Mouse (Mus musculus) neural tube, embryonic 11.5 days (tissue): ENCODE data around the gene Nsmce4a. TPM values are rescaled to one million over a fixed set of nuclear protein-coding genes. Genes with fewer than 3 reads are reported as not detected.
A peak's percentile ranks its signal among the peaks of the same experiment; 100 is the strongest.
"Not testable (repeated sequence)": the region's sequence is repeated elsewhere in the genome, so short reads cannot be mapped to it uniquely, and the experiment has no call there.

Experiments used
- ATAC-seq: fragments of 200-750 bp; cut with Nextera tagmentation; 2 replicates; pipeline ENCODE4 v1.8.0; 2017; ENCODE audit warnings: moderate number of reproducible peaks, mild to moderate bottlenecking, moderate TSS enrichment, moderate library complexity; ENCODE audit not compliant: insufficient read depth, low FRiP score, low TSS enrichment
- DNase-seq: peaks from one replicate; pipeline ENCODE4 v3.0.0-alpha.2; 2015; ENCODE audit warnings: low spot score
- H3K27ac ChIP-seq: fragments of 300-500 bp; sonication (generic); 2 replicates; pipeline ENCODE4 v1.5.1; 2014; ENCODE audit warnings: low read depth, mild to moderate bottlenecking, low read length
- H3K27me3 ChIP-seq: fragments of 300-500 bp; sonication (generic); 2 replicates; pipeline ENCODE4 v1.6.1; 2014; ENCODE audit warnings: mild to moderate bottlenecking, low read length, mixed read lengths; ENCODE audit not compliant: control insufficient read depth, insufficient read depth
- H3K36me3 ChIP-seq: fragments of 300-500 bp; sonication (generic); 2 replicates; pipeline ENCODE4 v1.6.1; 2014; ENCODE audit warnings: mild to moderate bottlenecking, low read length, moderate library complexity, mixed read lengths; ENCODE audit not compliant: control insufficient read depth, insufficient read depth
- H3K4me1 ChIP-seq: fragments of 300-500 bp; sonication (generic); 2 replicates; pipeline ENCODE4 v1.6.1; 2014; ENCODE audit warnings: low read length, mixed read lengths; ENCODE audit not compliant: control insufficient read depth, insufficient read depth
- H3K4me2 ChIP-seq: fragments of 300-500 bp; sonication (generic); 2 replicates; pipeline ENCODE4 v1.6.1; 2014; ENCODE audit warnings: low read depth, mild to moderate bottlenecking, moderate library complexity
- H3K4me3 ChIP-seq: fragments of 300-500 bp; sonication (generic); 2 replicates; pipeline ENCODE4 v1.5.1; 2014; ENCODE audit warnings: low read depth, low read length
- H3K9ac ChIP-seq: fragments of 300-500 bp; sonication (generic); 2 replicates; pipeline ENCODE4 v1.6.1; 2014; ENCODE audit warnings: mild to moderate bottlenecking, low read length
- H3K9me3 ChIP-seq: fragments of 300-500 bp; sonication (generic); 2 replicates; pipeline ENCODE4 v1.6.1; 2016; ENCODE audit warnings: low read length; ENCODE audit not compliant: control insufficient read depth
- WGBS: fragments of 180-500 bp; shearing (Covaris S2); extraction: QIAGEN DNeasy Blood & Tissue Kit; methylation state at CpG from one replicate; pipeline ENCODE4 v1.1.7; 2014; 5-methylcytosine and 5-hydroxymethylcytosine counted together
- polyA plus RNA-seq: library from polyadenylated mRNA; unstranded; fragments of >200 nt; fragmentation: Nextera tagmentation; extraction: Ambion mirVana; gene quantifications from 2 replicates; pipeline ENCODE4 v1.2.1, GENCODE M21; 2014

The Nsmce4a gene
- polyA plus RNA-seq, 1 experiment from 2014 or later: 189 TPM

- ATAC-seq (no peak), DNase-seq (no peak)
- WGBS: 92% methylated on average over 4 of the region's 4 CpGs
- Histone ChIP-seq H3K9ac (no peak overlapping the region), H3K36me3 (peaks cover 5% of the 10 kb centered on the region), H3K27ac (no peak overlapping the region), H3K27me3 (no peaks in the 10 kb centered on the region), H3K4me1 (no peaks in the 10 kb centered on the region), H3K4me3 (no peak overlapping the region), H3K4me2 (no peak overlapping the region), H3K9me3 (no peaks in the 10 kb centered on the region)
Measured at GRCm38 (mm10) chr7:130537068-130537467, 35.9 kb downstream of the Nsmce4a start.

GRCm38 (mm10) chr7:130535174-130535573 lies 37.7 kb downstream of the Nsmce4a start:
- H3K9ac ChIP-seq: no peak overlapping the region
- no peak overlapping the region for H3K27ac ChIP-seq
- H3K27me3 ChIP-seq: no peaks in the 10 kb centered on the region
- H3K4me1 ChIP-seq: no peaks in the 10 kb centered on the region
- DNase-seq (no peak), ATAC-seq (no peak)
- peaks cover 6% of the 10 kb centered on the region; the same call in 1 of the 2 replicates for H3K36me3 ChIP-seq
- no peak overlapping the region for H3K4me2 ChIP-seq
- WGBS: 94% methylated on average over 4 of the region's 4 CpGs
- H3K9me3 ChIP-seq: no peaks in the 10 kb centered on the region
- H3K4me3 ChIP-seq: no peak overlapping the region

DNA sequence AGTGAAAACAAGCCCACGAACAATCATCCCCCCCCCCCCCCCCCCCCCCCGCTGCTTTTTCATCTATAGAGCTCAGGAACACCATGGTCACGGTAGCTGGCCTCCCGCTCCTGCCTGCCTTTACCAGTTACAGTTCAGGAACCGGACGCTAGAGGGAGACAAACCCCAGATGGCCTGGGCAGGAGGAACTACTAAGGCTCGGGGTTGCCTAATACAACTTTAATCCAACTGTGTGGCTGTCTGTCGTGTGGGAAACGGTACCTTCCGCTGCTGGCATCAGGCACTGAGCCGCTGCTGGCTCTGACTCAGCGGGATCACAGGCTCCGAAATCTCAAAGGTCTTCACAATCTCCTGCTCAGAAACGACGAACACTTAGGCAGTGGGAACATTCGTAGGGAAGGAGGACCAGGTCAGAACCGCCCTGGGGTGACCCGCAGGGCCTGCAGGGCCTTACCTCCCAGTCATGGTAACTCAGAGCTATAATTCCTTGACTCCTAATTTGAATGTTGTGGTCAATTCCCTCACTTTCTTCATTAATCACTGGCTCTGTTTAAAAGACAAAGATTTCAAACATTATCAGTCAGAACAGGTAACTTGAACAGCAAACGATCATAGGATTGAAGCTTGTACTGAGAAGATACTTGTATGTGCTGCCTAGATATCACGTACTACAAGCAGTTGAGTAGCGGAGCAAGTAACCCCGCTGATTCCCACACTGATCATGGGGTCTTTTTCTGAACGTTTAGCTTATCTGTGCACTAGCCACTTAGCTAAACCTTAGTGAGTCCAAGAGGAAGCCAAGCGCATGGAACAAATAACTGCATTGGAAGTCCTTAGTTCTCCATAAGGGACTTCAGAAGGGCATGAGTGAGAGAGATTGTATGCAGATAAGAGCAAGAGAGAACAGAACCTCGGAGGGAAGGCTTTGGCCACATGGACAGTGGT lies 39.3 kb downstream of the Nsmce4a start:
- peaks cover 2% of the 10 kb centered on the region; the same call in 1 of the 2 replicates for H3K36me3 ChIP-seq
- H3K27ac ChIP-seq: no peak overlapping the region
- H3K9ac ChIP-seq: no peak overlapping the region
- no peaks in the 10 kb centered on the region for H3K27me3 ChIP-seq
- DNase-seq (peak; percentile 85), ATAC-seq (no peak; the same call in 1 of the 2 replicates)
- 59% methylated on average over 24 of the region's 25 CpGs for WGBS
- H3K4me2 ChIP-seq: no peak overlapping the region
- H3K4me1 ChIP-seq: no peaks in the 10 kb centered on the region
- H3K9me3 ChIP-seq: no peaks in the 10 kb centered on the region
- H3K4me3 ChIP-seq: no peak overlapping the region

GRCm38 (mm10) chr7:130531138-130531537 lies 41.8 kb downstream of the Nsmce4a start:
- not testable (repeated sequence) for DNase-seq, H3K36me3 ChIP-seq, H3K9ac ChIP-seq, H3K4me1 ChIP-seq, H3K9me3 ChIP-seq, H3K4me2 ChIP-seq, ATAC-seq, H3K27ac ChIP-seq, H3K4me3 ChIP-seq, H3K27me3 ChIP-seq
- 96% methylated on average over 14 of the region's 15 CpGs for WGBS

- Histone ChIP-seq H3K4me1 (no peaks in the 10 kb centered on the region), H3K9ac (no peak overlapping the region), H3K9me3 (no peaks in the 10 kb centered on the region), H3K27ac (no peak overlapping the region), H3K4me3 (no peak overlapping the region), H3K36me3 (peaks cover 2% of the 10 kb centered on the region; the same call in 1 of the 2 replicates), H3K4me2 (no peak overlapping the region), H3K27me3 (no peaks in the 10 kb centered on the region)
- no peak for DNase-seq
- 90% methylated on average over 9 of the region's 9 CpGs for WGBS
- no peak for ATAC-seq
Measured at GRCm38 (mm10) chr7:130527306-130527705, 45.6 kb downstream of the Nsmce4a start.

DNA sequence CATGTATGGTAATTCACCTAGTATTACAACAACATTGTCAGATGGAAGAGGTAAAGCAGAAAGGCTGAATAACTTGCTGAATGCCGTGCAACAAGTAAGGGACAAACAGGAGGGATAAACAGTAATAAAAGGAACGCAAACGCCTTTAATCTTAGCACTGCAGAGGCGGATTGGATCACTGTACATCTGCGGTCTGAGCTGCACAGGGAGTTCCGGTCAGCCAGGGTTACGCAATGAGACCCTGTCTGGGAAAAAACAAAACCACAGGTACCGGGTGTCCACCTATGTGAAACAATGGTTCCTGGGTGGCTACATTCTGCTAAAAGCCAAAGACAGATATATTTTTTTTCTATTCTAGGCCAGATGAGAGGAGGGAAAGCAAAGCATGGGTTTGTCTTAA lies 49.5 kb downstream of the Nsmce4a start:
- Histone ChIP-seq H3K9ac (no peak overlapping the region), H3K27ac (no peak overlapping the region), H3K4me1 (0 out of 2 replicates have a peak, but pooled peaks cover 3% of the 10 kb centered on the region), H3K9me3 (no peaks in the 10 kb centered on the region), H3K4me3 (no peak overlapping the region), H3K36me3 (no peaks in the 10 kb centered on the region), H3K27me3 (no peaks in the 10 kb centered on the region), H3K4me2 (no peak overlapping the region)
- DNase-seq (no peak), ATAC-seq (no peak)
- 94% methylated on average over 8 of the region's 8 CpGs for WGBS

- H3K9ac ChIP-seq: no peak overlapping the region
- DNase-seq: no peak
- H3K4me2 ChIP-seq: no peak overlapping the region
- ATAC-seq: no peak
- H3K4me1 ChIP-seq: 0 out of 2 replicates have a peak, but pooled peaks cover 6% of the 10 kb centered on the region
- no peaks in the 10 kb centered on the region for H3K27me3 ChIP-seq
- H3K9me3 ChIP-seq: no peaks in the 10 kb centered on the region
- H3K4me3 ChIP-seq: no peak overlapping the region
- H3K27ac ChIP-seq: no peak overlapping the region
- no peaks in the 10 kb centered on the region for H3K36me3 ChIP-seq
- 90% methylated on average over 14 of the region's 14 CpGs for WGBS
Measured at GRCm38 (mm10) chr7:130520812-130521422, 52.0 kb downstream of the Nsmce4a start.

DNA sequence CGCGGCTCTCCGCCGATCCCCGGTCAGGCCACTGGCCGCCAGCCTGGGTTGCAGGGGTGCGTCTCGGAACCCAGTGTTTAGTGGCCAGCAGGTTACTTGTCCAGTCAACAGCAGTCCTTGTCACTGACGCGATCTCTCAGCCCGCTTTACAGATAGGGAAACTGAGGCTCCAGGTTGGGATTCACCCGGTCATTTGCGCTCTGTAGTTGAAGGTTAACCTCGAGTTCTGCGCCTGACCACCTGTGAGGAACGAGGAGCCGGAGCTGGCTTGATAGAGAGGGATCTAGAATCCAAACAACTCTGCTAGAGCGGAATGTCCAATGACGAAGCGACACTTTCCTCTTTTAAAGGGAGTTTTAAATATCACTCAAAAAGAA lies 52.9 kb downstream of the Nsmce4a start, which contains the start of gene Ate1:
TSS of gene Ate1 (minus strand) at position 321 of the 377 bp plus-strand sequence.
- 21% methylated on average over 20 of the region's 20 CpGs for WGBS
- Histone ChIP-seq H3K9me3 (no peaks in the 10 kb centered on the region), H3K4me2 (peak within 1 kb of the TSS; percentile 82), H3K4me1 (0 out of 2 replicates have a peak, but pooled peaks cover 6% of the 10 kb centered on the region), H3K9ac (peak within 1 kb of the TSS; percentile 96), H3K27ac (peak within 1 kb of the TSS; percentile 96), H3K4me3 (peak within 1 kb of the TSS; percentile 83), H3K36me3 (no peaks in the 10 kb centered on the region), H3K27me3 (no peaks in the 10 kb centered on the region)
- DNase-seq (no peak), ATAC-seq (no peak)
